Mouse (Mus musculus) C2C12 (cell line): ENCODE results near the gene Plcd4.

Source experiments
- CEBPB ChIP-seq: IDR thresholded peaks from one replicate; pipeline ENCODE4 v1.6.1; 2011; ENCODE audit warnings: low read depth, mild to moderate bottlenecking, control low read depth, moderate library complexity
- CTCF ChIP-seq: IDR thresholded peaks from one replicate; pipeline ENCODE4 v1.5.1; 2011; ENCODE audit not compliant: control insufficient read depth, insufficient read depth, insufficient read length
- FOSL1 ChIP-seq: IDR thresholded peaks from one replicate; pipeline ENCODE4 v1.8.0; 2011; ENCODE audit warnings: mild to moderate bottlenecking, low read length; ENCODE audit not compliant: poor library complexity, insufficient read depth, severe bottlenecking
- MAX ChIP-seq: IDR thresholded peaks from one replicate; pipeline ENCODE4 v1.6.1; 2011; ENCODE audit warnings: mild to moderate bottlenecking, control low read depth
- MYOD1 ChIP-seq: IDR thresholded peaks from one replicate; pipeline ENCODE4 v1.6.1; 2011; ENCODE audit warnings: low read depth; ENCODE audit not compliant: control insufficient read depth, insufficient read length
- MYOG ChIP-seq: IDR thresholded peaks from one replicate; pipeline ENCODE4 v1.6.1; 2011; ENCODE audit not compliant: control insufficient read depth, insufficient read length; ENCODE audit errors: extremely low read depth
- USF1 ChIP-seq: IDR thresholded peaks from one replicate; pipeline ENCODE4 v1.6.1; 2011; ENCODE audit warnings: low read depth, mild to moderate bottlenecking, control low read depth, moderate library complexity

GRCm38 (mm10) chr1:74538650-74539049 lies 4.0 kb upstream of the Plcd4 start:
- TF ChIP-seq CTCF (no peak), USF1 (no peak), FOSL1 (no peak), MYOD1 (no peak), MYOG (no peak), MAX (no peak), CEBPB (no peak)
